Mouse (Mus musculus) CH12.LX (cell line): ENCODE data around the gene Rnf31. TPM values are rescaled to one million over a fixed set of nuclear protein-coding genes. Genes with fewer than 3 reads are reported as not detected.

Experiments
- DNase-seq: peaks from one replicate; pipeline ENCODE4 v3.0.0-alpha.2; 2013; ENCODE audit errors: extremely low read depth
- H3K27ac ChIP-seq: 2 replicates; pipeline ENCODE4 v1.5.1; 2012; ENCODE audit warnings: low read depth, mild to moderate bottlenecking, control low read depth, moderate library complexity; ENCODE audit not compliant: insufficient read depth
- H3K27me3 ChIP-seq: replicated peaks from 2 replicates; pipeline ENCODE3; 2012; ENCODE audit warnings: inconsistent platforms
- H3K36me3 ChIP-seq, 2 experiments: replicated peaks in 1 of 2; 2 replicates each; pipeline versions ENCODE3 to v1.6.1; 2012; ENCODE audit warnings: inconsistent platforms in 1 of 2, low read length in 1 of 2, mild to moderate bottlenecking in 1 of 2, mixed read lengths in 1 of 2, moderate library complexity in 1 of 2; ENCODE audit not compliant: control insufficient read depth in 1 of 2, insufficient read depth in 1 of 2
- H3K4me1 ChIP-seq, 2 experiments: 2 replicates each; pipeline ENCODE4 v1.6.1; 2012; ENCODE audit warnings: inconsistent platforms in 1 of 2, moderate library complexity in 1 of 2; ENCODE audit not compliant: insufficient read depth in 2 of 2, control insufficient read depth in 1 of 2
- H3K4me2 ChIP-seq: 2 replicates; pipeline ENCODE4 v1.6.1; 2012; ENCODE audit warnings: low read depth, mild to moderate bottlenecking, control low read depth; ENCODE audit not compliant: poor library complexity, insufficient read depth, severe bottlenecking
- H3K4me3 ChIP-seq, 3 experiments: fragments of 150-350 bp in 1 of 3; sonication (generic) in 1 of 3; replicated peaks in 1 of 3; 2 replicates each; pipeline versions ENCODE3 to v1.5.1; 2011 to 2012; ENCODE audit warnings: low read depth in 2 of 3, low read length in 2 of 3, mild to moderate bottlenecking in 2 of 3, moderate library complexity in 2 of 3, control low read depth in 1 of 3, improper control_type of control experiment in 1 of 3, inconsistent platforms in 1 of 3, mixed read lengths in 1 of 3; ENCODE audit not compliant: poor library complexity in 1 of 3
- H3K79me2 ChIP-seq: replicated peaks from 2 replicates; pipeline ENCODE4 v1.6.1; 2012; ENCODE audit warnings: mild to moderate bottlenecking, moderate library complexity; ENCODE audit not compliant: control insufficient read depth, poor library complexity, insufficient read depth, severe bottlenecking; ENCODE audit errors: extremely low read depth
- H3K9ac ChIP-seq: 2 replicates; pipeline ENCODE4 v1.6.1; 2012; ENCODE audit warnings: low read depth, mild to moderate bottlenecking, control low read depth, moderate library complexity; ENCODE audit not compliant: insufficient read depth
- H3K9me3 ChIP-seq: replicated peaks from 2 replicates; pipeline ENCODE3; 2012; ENCODE audit warnings: low read length, inconsistent platforms, mixed read lengths
- CHD1 ChIP-seq: IDR thresholded peaks from 2 replicates; pipeline ENCODE4 v1.6.1; 2012; ENCODE audit warnings: low read depth, low read length, improper control_type of control experiment, inconsistent platforms
- E2F4 ChIP-seq: IDR thresholded peaks from 2 replicates; pipeline ENCODE4 v1.6.1; 2011; ENCODE audit warnings: low read depth, low read length, improper control_type of control experiment; ENCODE audit not compliant: insufficient replicate concordance
- ELF1 ChIP-seq: IDR thresholded peaks from 2 replicates; pipeline ENCODE4 v1.6.1; 2014; ENCODE audit warnings: low read depth, mild to moderate bottlenecking, inconsistent platforms, low read length, improper control_type of control experiment
- EP300 ChIP-seq: IDR thresholded peaks from 2 replicates; pipeline ENCODE4 v1.6.1; 2011; ENCODE audit warnings: low read length, improper control_type of control experiment
- IRF4 ChIP-seq: IDR thresholded peaks from 2 replicates; pipeline ENCODE4 v1.6.1; 2014; ENCODE audit warnings: low read depth, mild to moderate bottlenecking, inconsistent platforms, low read length, improper control_type of control experiment
- JUN ChIP-seq: IDR thresholded peaks from 2 replicates; pipeline ENCODE4 v1.6.1; 2011; ENCODE audit warnings: low read depth, mild to moderate bottlenecking, low read length, improper control_type of control experiment, moderate library complexity; ENCODE audit not compliant: insufficient read depth
- MAFK ChIP-seq: IDR thresholded peaks from 2 replicates; pipeline ENCODE4 v1.6.1; 2011; ENCODE audit warnings: low read length, improper control_type of control experiment; ENCODE audit not compliant: insufficient replicate concordance
- MAX ChIP-seq: IDR thresholded peaks from 2 replicates; pipeline ENCODE4 v1.6.1; 2011; ENCODE audit warnings: low read length, improper control_type of control experiment
- MXI1 ChIP-seq: IDR thresholded peaks from 2 replicates; pipeline ENCODE4 v1.6.1; 2011; ENCODE audit warnings: mild to moderate bottlenecking, low read depth, low read length, improper control_type of control experiment
- NRF1 ChIP-seq: IDR thresholded peaks from 2 replicates; pipeline ENCODE4 v1.6.1; 2014; ENCODE audit warnings: low read depth, mild to moderate bottlenecking, inconsistent platforms, low read length, improper control_type of control experiment, moderate library complexity
- PAX5 ChIP-seq: IDR thresholded peaks from 2 replicates; pipeline ENCODE4 v1.6.1; 2012; ENCODE audit warnings: low read length, inconsistent platforms, mixed read lengths
- POLR2A ChIP-seq: IDR thresholded peaks from 2 replicates; pipeline ENCODE4 v1.6.1; 2011; ENCODE audit warnings: low read depth, mild to moderate bottlenecking, improper control_type of control experiment, low read length
- RAD21 ChIP-seq: IDR thresholded peaks from 2 replicates; pipeline ENCODE4 v1.6.1; 2011; ENCODE audit warnings: low read depth, mild to moderate bottlenecking, low read length, improper control_type of control experiment, moderate library complexity
- RCOR1 ChIP-seq: conservative IDR thresholded peaks from 2 replicates; pipeline ENCODE4 v1.6.1; 2012; ENCODE audit warnings: low read depth, mild to moderate bottlenecking, inconsistent platforms, low read length, improper control_type of control experiment
- SIN3A ChIP-seq: IDR thresholded peaks from 2 replicates; pipeline ENCODE4 v1.6.1; 2012; ENCODE audit warnings: low read length, improper control_type of control experiment, inconsistent platforms
- SMC3 ChIP-seq: IDR thresholded peaks from 2 replicates; pipeline ENCODE4 v1.6.1; 2011; ENCODE audit warnings: low read depth, low read length, improper control_type of control experiment
- UBTF ChIP-seq: IDR thresholded peaks from 2 replicates; pipeline ENCODE4 v1.6.1; 2012; ENCODE audit warnings: low read depth, mild to moderate bottlenecking, inconsistent platforms, low read length, improper control_type of control experiment, moderate library complexity
- USF1 ChIP-seq: IDR thresholded peaks from 2 replicates; pipeline ENCODE4 v1.6.1; 2014; ENCODE audit warnings: low read depth, mild to moderate bottlenecking, inconsistent platforms, low read length, improper control_type of control experiment
- dilution Hi-C: fragments of 300-500 bp; cut with MboI; formaldehyde crosslinking; loops from 2 replicates; pipeline ENCODE4 v1.14.3; 2020; ENCODE audit warnings: low sequenced_read_pairs; ENCODE audit not compliant: extremely low pct_unique_long_range_greater_than_20kb, extremely low pct_ligation_motif_present
- in situ Hi-C: fragments of 300-500 bp; cut with MboI; formaldehyde crosslinking; loops from 3 replicates; pipeline ENCODE4 v1.14.3; 2019; ENCODE audit warnings: low sequenced_read_pairs, low pct_ligation_motif_present, low pct_unique_long_range_greater_than_20kb, mixed read lengths
- polyA plus RNA-seq: library from polyadenylated mRNA; unstranded; fragments of >175 nt; gene quantifications from 2 replicates; pipeline ENCODE4 v1.2.1, GENCODE M21; 2012; ENCODE audit warnings: low read depth; ENCODE audit not compliant: insufficient read length
- total RNA-seq, 2 experiments: library from RNA; depleted of rRNA; stranded (reverse); fragments of 300-350 nt in 1 of 2; fragments of >200 nt in 1 of 2; gene quantifications; 2 replicates each; pipeline ENCODE4 v1.2.3; 2012 to 2014

Gene Rnf31
- total and polyA plus RNA-seq, 3 experiments, result 3.8 to 22.6 (median 15.9) TPM

- Histone ChIP-seq H3K4me3 (no peak overlapping the region), H3K9ac (no peak overlapping the region), H3K27ac (no peak overlapping the region), H3K27me3 (no peaks in the 10 kb centered on the region), H3K9me3 (no peaks in the 10 kb centered on the region), H3K36me3 (peaks cover 23 to 39% of the 10 kb centered on the region in 2 experiments), H3K4me2 (no peak overlapping the region), H3K4me1 (no peaks in the 10 kb centered on the region), H3K79me2 (no peaks in the 10 kb centered on the region)
- dilution Hi-C loops, result no loop called here
- in situ Hi-C loops, result no loop called here
- TF ChIP-seq E2F4 (no peak), CHD1 (no peak), PAX5 (no peak), MXI1 (no peak), POLR2A (no peak), SMC3 (no peak), MAX (no peak), MAFK (no peak), ELF1 (no peak), RCOR1 (no peak)
- no peak for DNase-seq
Measured at GRCm38 (mm10) chr14:55571760-55572159, 19.7 kb upstream of the Rnf31 start.

GRCm38 (mm10) chr14:55575302-55575701, 16.2 kb upstream of the Rnf31 start, which contains the start of gene Fitm1:
Gene Fitm1 (plus strand): TSS chr14:55575617.
- H3K9me3 ChIP-seq, result no peaks in the 10 kb centered on the region
- no peak within 1 kb of the TSS for H3K27ac ChIP-seq
- no peak within 1 kb of the TSS for H3K9ac ChIP-seq
- no peak within 1 kb of the TSS for H3K4me2 ChIP-seq
- no peak for TF ChIP-seq IRF4
- no peak for TF ChIP-seq JUN
- no peak for TF ChIP-seq MXI1
- no peak for TF ChIP-seq MAX
- TF ChIP-seq SIN3A, result no peak
- TF ChIP-seq RAD21, result no peak
- TF ChIP-seq ELF1, result no peak
- no peak for TF ChIP-seq NRF1
- TF ChIP-seq USF1, result no peak
- no peak for TF ChIP-seq UBTF
- TF ChIP-seq EP300, result no peak
- no peak for TF ChIP-seq E2F4
- H3K36me3 ChIP-seq, result peaks cover 6 to 14% of the 10 kb centered on the region in 2 experiments
- in situ Hi-C loops, result no loop called here
- peaks cover 12% of the 10 kb centered on the region for H3K79me2 ChIP-seq
- no peaks in the 10 kb centered on the region for H3K27me3 ChIP-seq
- peaks cover 5 to 18% of the 10 kb centered on the region in 2 experiments for H3K4me1 ChIP-seq
- H3K4me3 ChIP-seq, result no peak within 1 kb of the TSS
- DNase-seq, result no peak
- dilution Hi-C loops, result no loop called here
